Mouse (Mus musculus) intestine, postnatal 0 days (tissue): ENCODE data around the gene Dag1. TPM values are rescaled to one million over a fixed set of nuclear protein-coding genes. Genes with fewer than 3 reads are reported as not detected.

Source experiments
- ATAC-seq: fragments of 200-750 bp; cut with Nextera tagmentation; 2 replicates; pipeline ENCODE4 v1.8.0; 2017; ENCODE audit warnings: mild to moderate bottlenecking, moderate TSS enrichment, moderate library complexity
- H3K27ac ChIP-seq: fragments of 300-500 bp; sonication (generic); 2 replicates; pipeline ENCODE4 v1.5.1; 2014; ENCODE audit warnings: mild to moderate bottlenecking, low read depth, low read length, moderate library complexity
- H3K27me3 ChIP-seq: fragments of 300-500 bp; sonication (generic); replicated peaks from 2 replicates; pipeline ENCODE4 v1.6.1; 2014; ENCODE audit warnings: low read length, mixed read lengths; ENCODE audit not compliant: control insufficient read depth, insufficient read depth
- H3K36me3 ChIP-seq: fragments of 300-500 bp; sonication (generic); 2 replicates; pipeline ENCODE4 v1.6.1; 2014; ENCODE audit warnings: mild to moderate bottlenecking, moderate library complexity; ENCODE audit not compliant: control insufficient read depth, insufficient read depth
- H3K4me1 ChIP-seq: fragments of 300-500 bp; sonication (generic); replicated peaks from 2 replicates; pipeline ENCODE4 v1.6.1; 2014; ENCODE audit warnings: antibody characterized with exemption, low read length, mixed read lengths; ENCODE audit not compliant: control insufficient read depth, insufficient read depth
- H3K4me2 ChIP-seq: fragments of 300-500 bp; sonication (generic); replicated peaks from 2 replicates; pipeline ENCODE4 v1.6.1; 2014; ENCODE audit warnings: low read depth, mild to moderate bottlenecking, moderate library complexity
- H3K4me3 ChIP-seq: fragments of 300-500 bp; sonication (generic); 2 replicates; pipeline ENCODE4 v1.5.1; 2014; ENCODE audit warnings: low read depth, low read length
- H3K9ac ChIP-seq: fragments of 300-500 bp; sonication (generic); 2 replicates; pipeline ENCODE4 v1.6.1; 2014; ENCODE audit warnings: mild to moderate bottlenecking, low read depth, low read length
- H3K9me3 ChIP-seq: fragments of 300-500 bp; sonication (generic); 2 replicates; pipeline ENCODE4 v1.6.1; 2016; ENCODE audit warnings: mixed run types; ENCODE audit not compliant: control insufficient read depth
- CTCF ChIP-seq: sonication (generic); IDR thresholded peaks from 2 replicates; pipeline ENCODE4 v1.5.1; 2016; ENCODE audit warnings: low read depth, mild to moderate bottlenecking, control low read depth, antibody characterized with exemption, moderate library complexity
- WGBS: fragments of 180-500 bp; shearing (Covaris S2); extraction: QIAGEN DNeasy Blood & Tissue Kit; methylation state at CpG from one replicate; pipeline ENCODE4 v1.1.7; 2014; 5-methylcytosine and 5-hydroxymethylcytosine counted together
- polyA plus RNA-seq: library from polyadenylated mRNA; unstranded; fragments of >200 nt; fragmentation: Nextera tagmentation; extraction: Ambion mirVana; gene quantifications from 2 replicates; pipeline ENCODE4 v1.2.1, GENCODE M21; 2015

The Dag1 gene
- polyA plus RNA-seq, 1 experiment from 2014 or later: 44.6 TPM

DNA sequence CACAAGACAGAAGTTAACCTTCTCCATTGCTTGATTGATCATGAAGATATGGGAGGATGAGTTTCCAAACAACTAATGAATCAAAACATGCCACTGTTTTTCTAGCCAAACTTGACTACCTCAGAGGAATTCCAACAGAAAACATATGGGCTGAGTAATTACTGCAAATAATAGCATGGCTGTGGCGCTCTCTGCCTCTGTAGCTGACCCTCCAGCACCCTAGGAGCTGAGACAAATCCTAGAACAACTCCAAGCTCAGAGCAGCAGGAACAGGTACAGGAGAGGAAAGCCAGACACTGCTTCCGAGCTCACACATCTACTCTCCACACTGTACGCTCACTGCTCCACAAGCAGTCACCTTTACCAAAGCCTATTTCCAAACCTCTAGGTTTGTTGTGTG lies 24.9 kb downstream of the Dag1 start:
- H3K9ac ChIP-seq: no peak overlapping the region
- no peaks in the 10 kb centered on the region for H3K36me3 ChIP-seq
- H3K9me3 ChIP-seq: no peaks in the 10 kb centered on the region
- ATAC-seq: no peak
- no peak overlapping the region for H3K4me2 ChIP-seq
- TF ChIP-seq CTCF: no peak
- H3K27ac ChIP-seq: no peak overlapping the region
- WGBS: 79% methylated on average over 3 of the region's 3 CpGs
- H3K4me3 ChIP-seq: no peak overlapping the region
- H3K4me1 ChIP-seq: no peaks in the 10 kb centered on the region
- no peaks in the 10 kb centered on the region for H3K27me3 ChIP-seq

DNA sequence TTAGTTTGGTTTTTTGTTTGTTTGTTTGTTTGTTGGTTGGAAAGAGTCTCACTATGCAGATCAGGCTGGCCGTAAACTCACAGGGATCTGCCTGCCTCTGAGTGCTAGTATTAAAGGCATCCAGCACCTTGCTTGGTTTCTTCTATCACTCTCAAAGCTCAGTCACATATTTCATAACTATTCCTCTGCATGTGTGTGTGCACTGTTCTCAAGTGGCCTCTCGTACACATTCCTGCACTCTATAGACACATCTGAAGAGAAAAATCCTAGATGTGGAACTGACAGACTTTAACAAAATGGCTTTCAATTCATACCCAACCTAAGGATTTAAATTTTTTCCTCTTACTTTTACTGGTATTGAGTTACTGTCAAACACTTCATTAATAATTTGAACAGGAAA lies 25.4 kb downstream of the Dag1 start:
- WGBS: 82% methylated on average over 2 of the region's 2 CpGs
- ATAC-seq: no peak
- H3K27ac ChIP-seq: no peak overlapping the region

DNA sequence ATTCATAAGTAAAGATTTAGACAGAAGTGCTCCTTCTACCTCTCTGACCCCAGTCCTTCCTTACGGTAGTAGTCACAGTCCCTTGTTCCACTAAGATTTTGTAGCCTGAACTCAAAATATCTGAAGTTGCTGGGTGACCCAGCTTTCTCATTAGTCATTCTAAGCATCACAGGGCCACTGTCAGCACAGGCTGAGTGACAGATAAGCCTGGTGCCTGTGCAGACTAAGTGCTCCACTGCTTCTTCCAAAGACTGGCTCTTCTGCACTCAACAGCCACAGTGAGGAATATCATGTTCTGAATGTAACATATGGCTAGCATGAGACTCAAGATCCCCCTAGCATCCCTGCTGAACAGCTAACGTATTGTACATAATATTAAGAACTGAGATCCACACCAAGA lies 29.1 kb downstream of the Dag1 start:
- TF ChIP-seq CTCF: no peak
- WGBS: 94% methylated on average over 2 of the region's 2 CpGs
- no peak for ATAC-seq

More for the DNA sequence above, 25.4 kb downstream of the Dag1 start:
- Histone ChIP-seq H3K4me3 (no peak overlapping the region), H3K36me3 (no peaks in the 10 kb centered on the region), H3K27me3 (no peaks in the 10 kb centered on the region), H3K4me1 (no peaks in the 10 kb centered on the region), H3K9ac (no peak overlapping the region), H3K9me3 (no peaks in the 10 kb centered on the region), H3K4me2 (no peak overlapping the region)
- TF ChIP-seq CTCF: no peak

DNA sequence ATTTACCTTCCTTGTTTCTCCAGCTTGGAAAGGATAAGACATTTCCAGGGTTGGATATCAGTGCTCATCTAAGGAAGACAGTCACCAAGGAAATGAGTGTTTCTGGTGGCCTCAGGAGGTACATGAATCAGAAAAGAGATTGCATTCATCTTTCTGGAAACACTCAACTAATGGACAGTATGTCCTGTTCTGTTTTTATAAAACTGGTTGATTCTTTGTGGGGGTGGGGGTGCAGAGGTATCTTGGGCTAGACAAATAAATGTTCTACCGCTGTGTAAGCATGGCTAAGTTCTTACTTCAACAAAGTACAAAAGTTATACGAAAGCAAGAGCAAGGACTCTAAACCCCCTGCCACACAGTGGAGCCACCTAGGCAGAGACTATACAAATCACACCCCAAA lies 30.9 kb downstream of the Dag1 start:
- no peaks in the 10 kb centered on the region for H3K4me1 ChIP-seq
- no peak for ATAC-seq
- 77% methylated on average over 2 of the region's 2 CpGs for WGBS

More for the DNA sequence above, 29.1 kb downstream of the Dag1 start:
- Histone ChIP-seq H3K9me3 (no peaks in the 10 kb centered on the region), H3K36me3 (no peaks in the 10 kb centered on the region), H3K27me3 (no peaks in the 10 kb centered on the region), H3K4me3 (no peak overlapping the region), H3K9ac (no peak overlapping the region), H3K4me1 (no peaks in the 10 kb centered on the region), H3K4me2 (no peak overlapping the region), H3K27ac (no peak overlapping the region)

DNA sequence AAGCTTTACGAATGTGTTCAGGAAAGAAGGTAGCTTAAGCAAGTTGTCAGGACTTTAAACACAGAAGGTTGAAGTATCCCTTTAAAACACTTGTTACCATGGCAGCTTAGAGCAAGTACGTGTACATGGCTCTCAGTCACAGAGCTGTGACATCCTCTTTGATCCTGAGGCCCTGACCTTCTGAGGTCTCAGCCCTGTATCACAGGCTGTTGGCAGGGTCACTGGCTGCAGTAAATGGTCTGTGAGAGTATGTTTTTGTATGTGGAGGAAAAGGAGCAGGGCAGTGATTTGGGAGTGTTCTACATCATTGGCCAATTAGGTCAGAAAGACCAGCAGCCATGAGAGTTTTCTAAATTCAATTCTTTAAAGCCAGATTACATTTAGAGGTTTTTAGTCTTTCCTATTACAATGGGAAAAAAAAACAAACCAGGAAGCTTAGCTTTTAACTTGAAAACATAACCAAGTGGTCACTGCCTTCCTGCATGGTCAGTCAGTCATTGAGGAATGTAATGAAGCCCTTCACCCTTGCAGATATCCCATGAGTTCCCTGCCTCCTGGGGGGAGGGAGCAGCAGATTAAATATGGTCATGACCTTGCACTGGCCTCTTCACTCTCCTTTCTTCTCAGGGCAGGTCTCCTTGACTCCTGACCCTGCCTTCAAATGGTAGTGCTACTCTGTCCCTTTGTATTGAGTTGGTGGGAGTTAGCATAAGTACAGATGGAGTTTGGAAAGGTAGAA lies 35.7 kb downstream of the Dag1 start:
- H3K4me3 ChIP-seq: no peak overlapping the region
- ATAC-seq: no peak
- no peaks in the 10 kb centered on the region for H3K9me3 ChIP-seq
- no peak overlapping the region for H3K9ac ChIP-seq
- no peaks in the 10 kb centered on the region for H3K36me3 ChIP-seq
- H3K4me1 ChIP-seq: no peaks in the 10 kb centered on the region
- no peak overlapping the region for H3K4me2 ChIP-seq
- no peaks in the 10 kb centered on the region for H3K27me3 ChIP-seq
- no peak for TF ChIP-seq CTCF
- no peak overlapping the region for H3K27ac ChIP-seq
- WGBS: 60% methylated on average over 2 of the region's 2 CpGs

More for the DNA sequence above, 30.9 kb downstream of the Dag1 start:
- Histone ChIP-seq H3K36me3 (no peaks in the 10 kb centered on the region), H3K27ac (no peak overlapping the region), H3K4me2 (no peak overlapping the region), H3K9ac (no peak overlapping the region), H3K9me3 (no peaks in the 10 kb centered on the region), H3K4me3 (no peak overlapping the region), H3K27me3 (no peaks in the 10 kb centered on the region)
- TF ChIP-seq CTCF: no peak

DNA sequence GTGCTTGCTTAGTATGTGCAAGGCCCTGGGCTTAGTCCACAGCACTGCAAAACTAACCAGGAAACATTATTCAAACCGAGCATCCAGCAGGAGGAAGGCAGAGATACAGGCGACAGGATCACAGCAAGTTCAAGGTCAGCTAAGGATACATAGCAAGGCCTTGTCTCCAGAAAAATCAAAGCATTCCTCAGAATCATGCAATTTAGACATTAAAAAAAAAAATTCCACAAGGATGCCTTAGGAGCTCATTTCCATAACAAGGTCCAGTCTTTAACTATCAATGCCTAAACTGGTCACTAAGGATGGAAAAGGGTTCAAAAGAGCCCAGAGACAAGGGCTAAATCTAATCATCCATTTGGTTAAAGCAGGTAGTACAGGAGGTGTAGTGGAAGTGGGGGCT lies 38.6 kb downstream of the Dag1 start:
- Histone ChIP-seq H3K9ac (no peak overlapping the region), H3K27me3 (no peaks in the 10 kb centered on the region), H3K36me3 (no peaks in the 10 kb centered on the region), H3K4me3 (no peak overlapping the region), H3K4me1 (no peaks in the 10 kb centered on the region), H3K4me2 (no peak overlapping the region), H3K9me3 (no peaks in the 10 kb centered on the region), H3K27ac (no peak overlapping the region)
- no peak for TF ChIP-seq CTCF
- ATAC-seq: no peak
- WGBS: 65% methylated on average over 2 of the region's 2 CpGs
